8 mouse cellular contexts compared by ENCODE assay signal in genomic region chr6:4903325-4904054, GRCm38 (mm10). TPM values are rescaled to one million over a fixed set of nuclear protein-coding genes. Genes with fewer than 3 reads are reported as not detected.
A peak's percentile ranks its signal among the peaks of the same experiment; 100 is the strongest.
DNase-seq lines count a peak whose midpoint lies in the region; ATAC-seq and TF ChIP-seq lines count a peak whose summit lies in the region.

No protein-coding gene starts in this region.

- H3K9ac ChIP-seq in heart, embryonic 15.5 days: peak overlapping the region; percentile 88
- peak overlapping the region; percentile 68 for H3K9ac ChIP-seq in liver, embryonic 16.5 days (ENCODE audit: low read depth, low read length)
- peak overlapping the region; percentile 97 for H3K9ac ChIP-seq in neural tube, embryonic 13.5 days

- peak; percentile 46 for DNase-seq in ES-CJ7 (ENCODE audit: low read depth, low spot score)
- peak; percentile 73 for DNase-seq in brain, adult 2 months (ENCODE audit: low read depth, low spot score)
- DNase-seq in kidney, postnatal 14 days: peak; percentile 68
- DNase-seq in urinary bladder, postnatal 4 days (ENCODE audit: low spot score in 2 of 2): peak; percentile 51 to 68

- TF ChIP-seq POLR2A in embryonic fibroblast, embryonic 13.5 days (IDR thresholded peaks at IDR 0.05; ENCODE audit: low read depth, low read length): no peak

- no peaks in the 10 kb centered on the region for H3K27me3 ChIP-seq in heart, embryonic 15.5 days
- H3K27me3 ChIP-seq in liver, embryonic 16.5 days (ENCODE audit: control insufficient read depth, insufficient read depth, low read depth, low read length): peaks cover 5% of the 10 kb centered on the region
- no peaks in the 10 kb centered on the region for H3K27me3 ChIP-seq in neural tube, embryonic 13.5 days

- peak overlapping the region; percentile 53 for H3K4me3 ChIP-seq in embryonic fibroblast, embryonic 13.5 days (ENCODE audit: insufficient read depth, low read length)
- H3K4me3 ChIP-seq in heart, embryonic 15.5 days: peak overlapping the region; percentile 92
- H3K4me3 ChIP-seq in liver, embryonic 16.5 days (ENCODE audit: low read depth, low read length): peak overlapping the region; percentile 68
- H3K4me3 ChIP-seq in neural tube, embryonic 13.5 days: peak overlapping the region; percentile 77

- H3K9me3 ChIP-seq in heart, embryonic 15.5 days (replicated peaks): no peaks in the 10 kb centered on the region
- H3K9me3 ChIP-seq in liver, embryonic 16.5 days (replicated peaks; ENCODE audit: control insufficient read depth, low read length): no peaks in the 10 kb centered on the region
- no peaks in the 10 kb centered on the region for H3K9me3 ChIP-seq in neural tube, embryonic 13.5 days

- H3K27ac ChIP-seq in embryonic fibroblast, embryonic 13.5 days (ENCODE audit: insufficient read depth, low read length): no peak overlapping the region
- peak overlapping the region; percentile 92 for H3K27ac ChIP-seq in heart, embryonic 15.5 days
- peak overlapping the region; percentile 53 for H3K27ac ChIP-seq in liver, embryonic 16.5 days (ENCODE audit: low read length)
- H3K27ac ChIP-seq in neural tube, embryonic 13.5 days (replicated peaks): peak overlapping the region; percentile 99

- ATAC-seq in heart, embryonic 15.5 days (replicated peaks; ENCODE audit: insufficient number of reproducible peaks, insufficient read depth, low FRiP score, low read depth): peak; percentile 74
- peak; percentile 51 for ATAC-seq in liver, embryonic 16.5 days (ENCODE audit: low read depth)
- ATAC-seq in neural tube, embryonic 13.5 days (ENCODE audit: low read depth): peak; percentile 90

- no peaks in the 10 kb centered on the region; the same call in 1 of the 2 replicates for H3K4me1 ChIP-seq in embryonic fibroblast, embryonic 13.5 days (ENCODE audit: control insufficient read depth, insufficient read depth, low read length)
- peaks cover 8% of the 10 kb centered on the region for H3K4me1 ChIP-seq in heart, embryonic 15.5 days (replicated peaks)
- H3K4me1 ChIP-seq in liver, embryonic 16.5 days (ENCODE audit: control insufficient read depth, low read depth, low read length): no peaks in the 10 kb centered on the region; the same call in 1 of the 2 replicates
- peaks cover 43% of the 10 kb centered on the region for H3K4me1 ChIP-seq in neural tube, embryonic 13.5 days (replicated peaks)

- peak overlapping the region; percentile 79 for H3K4me2 ChIP-seq in heart, embryonic 15.5 days
- peak overlapping the region; percentile 74 for H3K4me2 ChIP-seq in liver, embryonic 16.5 days (ENCODE audit: low read depth, low read length)
- peak overlapping the region; percentile 71 for H3K4me2 ChIP-seq in neural tube, embryonic 13.5 days

- H3K36me3 ChIP-seq in heart, embryonic 15.5 days: no peaks in the 10 kb centered on the region
- H3K36me3 ChIP-seq in liver, embryonic 16.5 days (ENCODE audit: control insufficient read depth, insufficient read depth): no peaks in the 10 kb centered on the region
- H3K36me3 ChIP-seq in neural tube, embryonic 13.5 days: no peaks in the 10 kb centered on the region

- TF ChIP-seq CTCF in embryonic fibroblast, embryonic 13.5 days (IDR thresholded peaks at IDR 0.05; ENCODE audit: borderline replicate concordance, insufficient read depth, low read length): no peak

- WGBS in heart, embryonic 15.5 days: under 1% methylated on average over 65 of the region's 77 CpGs
- under 1% methylated on average over 56 of the region's 77 CpGs for WGBS in liver, embryonic 16.5 days (ENCODE audit: insufficient replicate concordance)
- WGBS in neural tube, embryonic 13.5 days: under 1% methylated on average over 57 of the region's 77 CpGs

RNA-seq across cellular contexts. Expression of gene Ppp1r9a, which starts 0.8 kb away (rescaled TPM):
- 2.0 and 4.0 TPM in 2 replicates for polyA plus RNA-seq in embryonic fibroblast, embryonic 13.5 days (2011; ENCODE audit: insufficient read length, low read depth, missing spikeins)
- 13.4 and 13.5 TPM in 2 replicates for polyA plus RNA-seq in heart, embryonic 15.5 days (2015; fragmentation: Nextera tagmentation; extraction: Ambion mirVana)
- polyA plus RNA-seq in liver, embryonic 16.5 days (2015; fragmentation: Nextera tagmentation; extraction: Ambion mirVana): 3.8 and 3.9 TPM in 2 replicates
- 27.2 and 30.2 TPM in 2 replicates for polyA plus RNA-seq in neural tube, embryonic 13.5 days (2015; fragmentation: Nextera tagmentation; extraction: Ambion mirVana)
